Mouse (Mus musculus): ENCODE measurements around the gene Mak. TPM values are rescaled to one million over a fixed set of nuclear protein-coding genes. Genes with fewer than 3 reads are reported as not detected.
A peak's percentile ranks its signal among the peaks of the same experiment; 100 is the strongest.

Mak gene
- total and polyA plus RNA-seq, 2 experiments from 2014 or later = 1.1 to 2.2 TPM

DNA sequence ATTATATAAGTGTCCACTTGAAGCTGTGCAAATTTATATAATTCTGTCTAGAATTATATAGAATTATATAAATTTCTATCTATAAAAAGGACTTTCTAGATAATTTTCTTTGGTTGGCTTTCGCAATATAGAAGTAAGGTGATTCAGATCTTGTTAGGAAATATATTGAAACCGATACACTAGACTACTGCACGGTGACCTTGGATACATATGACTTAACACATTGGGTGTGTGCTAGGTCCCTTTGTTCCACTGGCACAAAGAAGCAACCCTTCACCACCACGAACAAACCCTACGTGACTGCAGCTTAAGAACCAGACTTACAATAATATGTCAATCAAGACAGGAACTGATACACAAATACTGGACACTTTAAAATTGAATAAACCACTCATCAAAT lies 353 bp upstream of the Mak start:
- no peak overlapping the region; the same call in 1 of the 2 replicates for H3K4me2 ChIP-seq (ENCODE audit: low read depth, low read length, poor library complexity, severe bottlenecking)
- H3K4me3 ChIP-seq (ENCODE audit: low read depth, low read length) = peak overlapping the region; percentile 47; the same call in 1 of the 2 replicates
- no peaks in the 10 kb centered on the region for H3K36me3 ChIP-seq (ENCODE audit: insufficient read depth, low read length)
- H3K27ac ChIP-seq (ENCODE audit: low read depth, low read length) = no peak overlapping the region
- ATAC-seq (ENCODE audit: low FRiP score) (0 out of 2 replicates have a peak, but pooled peaks have one; percentile 41), DNase-seq (ENCODE audit: low spot score) (no peak)
- H3K9ac ChIP-seq (replicated peaks; ENCODE audit: low read length, poor library complexity, severe bottlenecking) = no peak overlapping the region
- 47% methylated on average over 5 of the region's 5 CpGs for WGBS
- H3K4me1 ChIP-seq (ENCODE audit: insufficient read depth, low read length) = no peaks in the 10 kb centered on the region
- no peaks in the 10 kb centered on the region for H3K9me3 ChIP-seq (ENCODE audit: low read length)
- H3K27me3 ChIP-seq (ENCODE audit: insufficient read depth, low read length) = 0 out of 2 replicates have a peak, but pooled peaks cover 2% of the 10 kb centered on the region
- TF ChIP-seq CTCF (IDR thresholded peaks at IDR 0.05) = no peak

- H3K36me3 ChIP-seq (ENCODE audit: insufficient read depth, low read length) = no peaks in the 10 kb centered on the region
- H3K9ac ChIP-seq (replicated peaks; ENCODE audit: low read length, poor library complexity, severe bottlenecking) = peak overlapping the region; percentile 65
- no peak overlapping the region for H3K27ac ChIP-seq (ENCODE audit: low read depth, low read length)
- H3K4me2 ChIP-seq (ENCODE audit: low read depth, low read length, poor library complexity, severe bottlenecking) = peak overlapping the region; percentile 91
- H3K4me3 ChIP-seq (ENCODE audit: low read depth, low read length) = peak overlapping the region; percentile 47
- TF ChIP-seq CTCF (IDR thresholded peaks at IDR 0.05) = no peak
- peak; percentile 55; the same call in 1 of the 2 replicates for ATAC-seq (ENCODE audit: low FRiP score)
- no peaks in the 10 kb centered on the region for H3K9me3 ChIP-seq (ENCODE audit: low read length)
- WGBS = 7% methylated on average over 24 of the region's 24 CpGs
- no peaks in the 10 kb centered on the region for H3K4me1 ChIP-seq (ENCODE audit: insufficient read depth, low read length)
- no peak for DNase-seq (ENCODE audit: low spot score)
- 0 out of 2 replicates have a peak, but pooled peaks cover 2% of the 10 kb centered on the region for H3K27me3 ChIP-seq (ENCODE audit: insufficient read depth, low read length)
Observed at GRCm38 (mm10) chr13:41078690-41079420, 651 bp downstream of the Mak start.

DNA sequence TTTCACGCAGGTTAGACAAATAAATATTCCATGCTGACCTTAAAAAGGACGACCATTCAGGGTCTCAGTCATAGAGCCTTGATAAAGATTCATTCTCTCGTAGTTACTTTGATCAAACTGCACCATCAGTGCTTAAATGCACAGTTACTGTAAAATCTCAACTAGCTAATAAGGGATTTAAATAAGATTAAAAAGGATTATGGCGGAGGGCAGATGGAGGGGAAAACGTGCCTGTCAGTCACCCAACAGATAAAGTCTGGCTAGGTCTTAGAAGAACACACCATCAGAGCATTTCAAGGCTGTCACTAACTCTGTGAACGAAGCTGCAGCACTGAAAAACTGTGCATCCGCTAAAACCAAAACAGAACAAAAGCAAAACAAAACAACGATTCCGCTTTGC lies 1.6 kb downstream of the Mak start:
- TF ChIP-seq CTCF (IDR thresholded peaks at IDR 0.05) = no peak
- no peak overlapping the region for H3K4me3 ChIP-seq (ENCODE audit: low read depth, low read length)
- H3K4me2 ChIP-seq (ENCODE audit: low read depth, low read length, poor library complexity, severe bottlenecking) = peak overlapping the region; percentile 91
- H3K9ac ChIP-seq (replicated peaks; ENCODE audit: low read length, poor library complexity, severe bottlenecking) = no peak overlapping the region
- H3K9me3 ChIP-seq (ENCODE audit: low read length) = no peaks in the 10 kb centered on the region
- 0 out of 2 replicates have a peak, but pooled peaks cover 2% of the 10 kb centered on the region for H3K27me3 ChIP-seq (ENCODE audit: insufficient read depth, low read length)
- ATAC-seq (ENCODE audit: low FRiP score) = no peak
- no peak overlapping the region for H3K27ac ChIP-seq (ENCODE audit: low read depth, low read length)
- no peak for DNase-seq (ENCODE audit: low spot score)
- no peaks in the 10 kb centered on the region for H3K36me3 ChIP-seq (ENCODE audit: insufficient read depth, low read length)
- H3K4me1 ChIP-seq (ENCODE audit: insufficient read depth, low read length) = no peaks in the 10 kb centered on the region
- 25% methylated on average over 9 of the region's 9 CpGs for WGBS

DNA sequence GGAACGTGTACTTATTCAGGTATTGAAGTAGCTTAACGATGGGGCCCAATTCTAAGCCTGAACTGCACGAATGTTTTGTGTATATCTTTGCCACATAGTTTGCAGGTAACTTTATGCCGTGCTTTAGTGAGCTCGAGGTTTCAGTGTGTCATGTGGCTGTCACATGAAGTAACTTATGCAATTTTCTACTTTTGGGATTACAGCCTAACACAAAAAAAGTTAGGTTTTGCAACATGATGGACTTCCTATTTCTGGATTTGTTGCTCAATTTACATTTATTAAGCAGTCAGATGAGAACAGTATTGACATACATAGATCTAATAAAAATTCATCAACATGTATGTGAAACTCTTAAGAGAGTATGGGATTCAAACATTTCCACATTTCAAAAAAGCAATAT lies 5.7 kb downstream of the Mak start:
- DNase-seq (ENCODE audit: low spot score) = no peak
- Histone ChIP-seq H3K4me2 (ENCODE audit: low read depth, low read length, poor library complexity, severe bottlenecking) (no peak overlapping the region), H3K36me3 (ENCODE audit: insufficient read depth, low read length) (no peaks in the 10 kb centered on the region), H3K27me3 (ENCODE audit: insufficient read depth, low read length) (no peaks in the 10 kb centered on the region), H3K9me3 (ENCODE audit: low read length) (no peaks in the 10 kb centered on the region), H3K9ac (replicated peaks; ENCODE audit: low read length, poor library complexity, severe bottlenecking) (no peak overlapping the region), H3K4me3 (ENCODE audit: low read depth, low read length) (no peak overlapping the region), H3K27ac (ENCODE audit: low read depth, low read length) (no peak overlapping the region), H3K4me1 (ENCODE audit: insufficient read depth, low read length) (no peaks in the 10 kb centered on the region)
- ATAC-seq (ENCODE audit: low FRiP score) = no peak
- 90% methylated on average over 5 of the region's 5 CpGs for WGBS
- TF ChIP-seq CTCF (IDR thresholded peaks at IDR 0.05) = no peak

DNA sequence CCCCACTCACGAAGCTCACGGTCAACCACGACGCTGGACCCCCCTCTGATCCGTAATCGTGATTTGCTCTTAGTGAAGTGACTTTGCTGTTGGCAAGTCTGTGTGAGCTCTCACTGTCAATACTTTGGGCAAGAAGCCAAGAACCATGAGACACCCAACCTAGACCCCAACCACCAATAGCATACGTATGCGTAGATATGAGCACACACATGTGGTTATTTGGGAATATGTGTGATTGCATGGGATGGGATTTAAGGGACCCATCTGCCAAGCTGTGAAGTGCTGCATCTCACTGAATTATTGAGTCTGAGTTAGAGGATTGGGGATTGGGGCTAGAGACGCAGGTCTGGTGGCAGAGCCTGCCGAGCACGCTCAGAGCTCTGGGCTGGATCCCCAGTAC lies 7.9 kb downstream of the Mak start:
- no peak for DNase-seq (ENCODE audit: low spot score)
- ATAC-seq (ENCODE audit: low FRiP score) = no peak
- 88% methylated on average over 11 of the region's 11 CpGs for WGBS

DNA sequence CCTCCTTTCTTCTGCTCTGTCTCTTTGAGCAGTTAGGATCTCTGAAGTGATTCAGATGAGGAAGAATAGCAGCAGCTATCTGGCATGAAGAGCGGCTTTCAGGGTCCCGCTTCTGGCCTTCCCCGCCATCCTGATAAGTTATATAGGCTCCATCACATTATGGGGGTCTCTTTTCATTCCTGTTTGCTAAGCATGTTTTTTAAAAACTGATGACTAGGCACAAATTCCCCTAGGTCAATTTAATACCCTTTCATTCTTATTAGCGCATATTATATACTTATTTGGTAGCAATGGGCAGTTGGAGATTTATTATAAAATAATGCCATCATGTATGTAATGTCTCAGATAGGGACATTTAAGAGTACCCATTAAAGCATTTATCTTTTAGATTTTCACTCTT lies 11.9 kb downstream of the Mak start:
- H3K9ac ChIP-seq (replicated peaks; ENCODE audit: low read length, poor library complexity, severe bottlenecking) = no peak overlapping the region
- ATAC-seq (ENCODE audit: low FRiP score) (no peak), DNase-seq (ENCODE audit: low spot score) (no peak)
- H3K4me1 ChIP-seq (ENCODE audit: insufficient read depth, low read length) = no peaks in the 10 kb centered on the region
- TF ChIP-seq CTCF (IDR thresholded peaks at IDR 0.05) = no peak
- no peaks in the 10 kb centered on the region for H3K27me3 ChIP-seq (ENCODE audit: insufficient read depth, low read length)
- no peak overlapping the region for H3K4me2 ChIP-seq (ENCODE audit: low read depth, low read length, poor library complexity, severe bottlenecking)
- no peak overlapping the region for H3K4me3 ChIP-seq (ENCODE audit: low read depth, low read length)
- H3K9me3 ChIP-seq (ENCODE audit: low read length) = no peaks in the 10 kb centered on the region
- WGBS = 97% methylated on average over 4 of the region's 4 CpGs
- no peak overlapping the region for H3K27ac ChIP-seq (ENCODE audit: low read depth, low read length)
- H3K36me3 ChIP-seq (ENCODE audit: insufficient read depth, low read length) = no peaks in the 10 kb centered on the region

More for the DNA sequence above, 7.9 kb downstream of the Mak start:
- H3K4me2 ChIP-seq (ENCODE audit: low read depth, low read length, poor library complexity, severe bottlenecking) = no peak overlapping the region
- no peaks in the 10 kb centered on the region for H3K4me1 ChIP-seq (ENCODE audit: insufficient read depth, low read length)
- no peaks in the 10 kb centered on the region for H3K36me3 ChIP-seq (ENCODE audit: insufficient read depth, low read length)
- no peak for TF ChIP-seq CTCF (IDR thresholded peaks at IDR 0.05)
- no peak overlapping the region for H3K27ac ChIP-seq (ENCODE audit: low read depth, low read length)
- H3K27me3 ChIP-seq (ENCODE audit: insufficient read depth, low read length) = no peaks in the 10 kb centered on the region
- H3K9ac ChIP-seq (replicated peaks; ENCODE audit: low read length, poor library complexity, severe bottlenecking) = no peak overlapping the region
- no peaks in the 10 kb centered on the region for H3K9me3 ChIP-seq (ENCODE audit: low read length)
- H3K4me3 ChIP-seq (ENCODE audit: low read depth, low read length) = no peak overlapping the region

Data from midbrain, postnatal 0 days (tissue).